In genomic region chr10:84249346-84249745, GRCm38 (mm10) we compare ENCODE assay signal across 16 mouse cellular contexts.
"Had no signal": no experiment of that assay in that cellular context is flagged by ENCODE, and none has a peak within 500 bp of the region (broad histone marks: within the 10 kb centered on the region; RNA-seq: fewer than 3 reads in every experiment).

No protein-coding gene starts in this region.

- H3K4me2 ChIP-seq: neural tube, embryonic 12.5 days; neural tube, embryonic 13.5 days; neural tube, embryonic 15.5 days; stomach, embryonic 15.5 days had no signal

- DNase-seq: retina, postnatal 1 day; right cerebral cortex, adult 18-20 months; right cerebral cortex, postnatal 14 days; right cerebral cortex, postnatal 25 days; right cerebral cortex, postnatal 4 days; thymus, adult 18-20 months; thymus, adult 2 months; thymus, postnatal 14 days; thymus, postnatal 25 days; thymus, postnatal 36 days; thymus, postnatal 4 days had no signal

- H3K36me3 ChIP-seq: neural tube, embryonic 12.5 days; neural tube, embryonic 13.5 days; neural tube, embryonic 15.5 days; stomach, embryonic 15.5 days had no signal

- H3K4me3 ChIP-seq: neural tube, embryonic 12.5 days; neural tube, embryonic 13.5 days; neural tube, embryonic 15.5 days; stomach, embryonic 15.5 days had no signal

- H3K4me1 ChIP-seq: neural tube, embryonic 12.5 days; neural tube, embryonic 13.5 days; neural tube, embryonic 15.5 days; stomach, embryonic 15.5 days had no signal

- H3K9me3 ChIP-seq: neural tube, embryonic 12.5 days; neural tube, embryonic 15.5 days; stomach, embryonic 15.5 days had no signal

- H3K27me3 ChIP-seq: neural tube, embryonic 12.5 days; neural tube, embryonic 13.5 days; neural tube, embryonic 15.5 days; stomach, embryonic 15.5 days had no signal

- H3K9ac ChIP-seq: neural tube, embryonic 12.5 days; neural tube, embryonic 13.5 days; neural tube, embryonic 15.5 days; stomach, embryonic 15.5 days had no signal

- H3K27ac ChIP-seq: neural tube, embryonic 12.5 days; neural tube, embryonic 13.5 days; neural tube, embryonic 15.5 days; stomach, embryonic 15.5 days; stomach, postnatal 0 days had no signal
